Mouse (Mus musculus) spleen, adult 12 weeks (tissue): Measurements from ENCODE around the gene Lmbr1.
"Not testable (repeated sequence)": the region's sequence is repeated elsewhere in the genome, so short reads cannot be mapped to it uniquely, and the experiment has no call there.

Experiments used
- DNase-seq: peaks from one replicate; pipeline ENCODE4 v3.0.0; 2022; ENCODE audit warnings: low spot score

Lmbr1 gene

GRCm38 (mm10) chr5:29378298-29379036 is at the start of gene Lmbr1:
Gene Lmbr1 (minus strand): TSS chr5:29378390.
- DNase-seq, result peak; percentile 93

GRCm38 (mm10) chr5:29423330-29423729 is 45.1 kb upstream of the Lmbr1 start:
- DNase-seq, result not testable (repeated sequence)

DNA sequence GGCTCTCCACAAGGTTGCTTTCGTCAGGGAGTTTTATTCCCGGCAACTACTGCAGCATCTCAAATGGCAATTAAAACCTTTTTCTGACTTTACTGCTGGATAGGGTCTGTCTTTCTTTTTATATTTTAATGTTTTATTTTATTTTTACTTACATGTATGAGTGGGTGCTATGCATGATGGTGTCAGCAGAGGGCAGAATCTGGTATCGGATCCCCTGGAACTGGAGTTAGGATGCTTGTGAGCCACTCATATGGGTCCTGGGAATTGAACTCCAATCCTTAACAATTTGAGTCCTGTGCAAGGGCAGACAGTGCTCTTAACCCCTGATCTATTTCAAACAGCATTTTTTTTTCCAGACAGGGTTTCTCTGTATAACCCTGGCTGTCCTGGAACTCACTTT is 34.9 kb upstream of the Lmbr1 start:
- no peak for DNase-seq

DNA sequence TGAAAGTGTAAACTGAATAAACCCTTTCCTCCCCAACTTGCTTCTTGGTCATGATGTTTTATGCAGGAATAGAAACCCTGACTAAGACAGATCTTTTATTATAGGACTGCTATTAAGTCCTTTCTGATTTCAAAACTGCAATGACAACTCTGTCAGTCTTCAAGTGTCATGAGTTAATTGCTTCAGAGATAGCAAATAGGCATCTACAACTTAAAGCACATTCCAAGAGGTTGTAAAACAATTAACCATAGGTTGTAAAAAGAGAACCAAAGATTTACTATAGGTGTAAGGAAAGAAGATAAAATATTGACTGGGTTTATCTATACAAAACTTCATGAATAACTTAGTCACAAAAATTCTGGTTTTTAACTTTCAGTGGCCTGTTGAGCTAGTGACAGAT is 32.7 kb upstream of the Lmbr1 start:
- no peak for DNase-seq

GRCm38 (mm10) chr5:29398427-29398826 is 20.2 kb upstream of the Lmbr1 start:
- DNase-seq, result no peak

DNA sequence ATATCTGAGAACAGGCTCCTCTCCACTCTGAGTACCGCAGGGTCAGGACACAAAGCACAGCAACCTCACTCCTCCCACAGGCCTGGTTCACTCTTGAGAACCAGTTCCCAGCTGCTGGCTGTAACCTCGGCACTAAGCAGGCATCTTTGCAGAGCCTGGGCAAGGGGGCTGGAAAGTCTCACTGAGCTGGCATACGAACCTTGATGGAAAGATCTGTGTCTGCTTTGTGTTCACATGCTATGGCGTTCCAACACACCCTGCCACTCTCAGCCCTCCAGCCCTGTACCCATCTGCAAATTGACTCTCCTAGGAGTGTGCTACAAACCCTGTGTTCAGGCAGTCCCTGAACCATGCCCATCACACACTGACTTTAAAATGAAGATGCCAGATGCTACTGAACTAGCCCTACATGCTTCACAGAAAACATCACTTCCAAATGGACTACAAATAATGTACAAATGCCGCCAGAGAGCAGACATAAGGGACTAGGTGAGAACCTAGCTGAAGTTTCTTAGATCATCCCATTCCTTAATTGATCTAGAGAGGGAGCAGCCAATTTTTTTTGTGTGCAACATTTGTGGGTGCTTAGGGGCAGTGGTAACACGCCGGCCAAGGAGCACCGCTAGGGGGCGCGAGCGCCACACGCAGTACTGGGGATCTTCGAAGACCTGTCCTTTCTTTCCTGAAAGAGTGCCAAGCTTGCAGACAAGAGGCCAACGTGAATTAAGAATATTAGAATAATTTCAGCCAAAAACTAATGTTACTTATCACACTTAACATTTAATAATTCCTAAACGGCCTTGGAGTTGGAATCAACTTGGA is 11.0 kb upstream of the Lmbr1 start:
- peak; percentile 65 for DNase-seq

DNA sequence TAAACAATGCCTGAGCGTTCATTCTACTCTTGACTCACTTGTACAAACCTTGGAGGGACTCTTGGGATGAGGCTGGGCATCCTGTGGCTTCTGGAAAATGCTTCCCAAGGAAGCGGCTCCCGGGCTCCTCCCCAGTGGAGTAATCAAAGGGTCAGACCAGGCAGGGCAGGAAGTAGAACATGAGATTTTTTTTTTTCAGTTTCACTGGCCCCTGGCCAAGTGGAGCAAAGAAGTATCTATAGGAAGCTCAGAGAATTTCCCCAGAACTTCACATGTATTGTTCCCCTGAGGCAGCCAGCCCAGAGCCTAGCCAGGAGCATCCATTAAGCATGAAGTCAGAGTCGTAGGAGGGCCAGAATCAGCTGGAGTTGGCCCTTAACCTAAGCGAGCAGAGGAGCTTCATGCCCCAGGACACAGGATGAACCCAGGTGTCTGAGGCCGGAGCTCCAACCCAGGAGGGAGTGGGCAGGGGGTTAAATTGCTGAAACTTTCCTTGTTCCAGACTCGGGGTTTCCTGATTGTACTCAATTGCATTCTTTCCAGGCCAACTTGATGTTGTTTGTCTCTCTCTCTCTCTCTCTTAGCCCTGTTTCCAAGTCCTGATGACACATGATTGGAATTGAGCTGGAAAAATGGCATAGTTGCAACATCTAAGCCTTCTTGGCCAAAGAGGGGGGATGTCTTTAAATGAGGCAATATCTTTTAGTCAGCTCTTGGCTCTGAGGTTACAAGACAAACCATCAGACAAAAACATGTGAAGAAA is 10.2 kb upstream of the Lmbr1 start:
- DNase-seq, result no peak

DNA sequence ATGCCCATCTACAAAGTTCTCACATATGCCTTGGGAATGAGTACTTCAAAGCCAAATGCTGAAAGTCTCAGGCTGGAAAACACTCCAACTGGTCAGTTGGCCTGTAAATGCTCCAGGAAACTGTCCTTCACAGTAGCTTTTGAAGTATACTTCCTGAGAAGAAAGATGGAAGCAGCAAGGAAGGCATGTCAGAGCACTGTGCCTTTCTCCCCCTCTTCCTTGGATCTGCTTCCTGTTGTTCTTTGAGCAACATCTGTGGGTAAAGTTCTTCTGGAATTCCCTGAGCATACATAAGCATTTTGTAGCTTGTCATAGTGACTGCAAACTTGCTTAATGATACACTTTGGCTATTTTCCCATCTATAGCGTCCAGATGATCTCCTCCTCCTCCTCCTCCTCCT is 9.4 kb upstream of the Lmbr1 start:
- no peak for DNase-seq

- no peak for DNase-seq
These were observed 4.6 kb upstream of the Lmbr1 start for GRCm38 (mm10) chr5:29382776-29383175.

GRCm38 (mm10) chr5:29380091-29380490 is 1.9 kb upstream of the Lmbr1 start:
- DNase-seq, result no peak

DNA sequence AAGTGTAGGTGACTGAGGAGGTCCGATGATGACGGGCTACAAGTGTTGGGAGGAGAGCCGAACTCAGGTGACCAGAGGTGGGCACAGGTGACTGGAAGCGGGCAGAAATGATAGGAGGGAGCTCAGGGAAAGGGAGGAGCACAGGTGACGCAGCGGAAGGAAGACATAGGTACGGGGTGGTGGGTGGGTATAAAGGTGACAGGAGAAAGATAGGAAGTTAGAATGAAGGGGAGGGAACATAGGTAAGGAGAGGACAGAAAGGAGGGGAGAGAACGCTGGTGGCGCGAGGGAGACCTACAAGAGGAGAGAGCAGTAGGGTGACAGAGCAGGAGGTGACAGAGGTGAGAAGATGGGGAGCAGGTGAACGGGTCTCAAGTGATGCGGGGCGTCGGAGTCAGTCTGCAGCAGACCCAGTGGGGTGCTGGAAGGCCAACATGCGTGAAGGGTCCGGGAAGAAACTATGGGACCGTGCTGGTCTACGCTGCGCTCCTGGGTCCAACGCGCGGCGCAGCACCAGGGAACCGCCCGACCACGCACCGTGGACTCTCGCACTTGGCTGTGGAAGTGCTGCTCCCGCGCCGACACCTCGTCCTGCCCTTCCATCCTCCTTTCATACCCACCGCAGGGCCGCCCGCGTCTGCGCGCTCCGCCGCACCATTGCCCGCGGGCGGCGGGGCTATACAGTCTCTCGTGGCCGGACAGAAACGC is 446 bp downstream of the Lmbr1 start:
- no peak for DNase-seq

- DNase-seq, result no peak
These were observed 14.7 kb downstream of the Lmbr1 start for GRCm38 (mm10) chr5:29363511-29363910.

DNA sequence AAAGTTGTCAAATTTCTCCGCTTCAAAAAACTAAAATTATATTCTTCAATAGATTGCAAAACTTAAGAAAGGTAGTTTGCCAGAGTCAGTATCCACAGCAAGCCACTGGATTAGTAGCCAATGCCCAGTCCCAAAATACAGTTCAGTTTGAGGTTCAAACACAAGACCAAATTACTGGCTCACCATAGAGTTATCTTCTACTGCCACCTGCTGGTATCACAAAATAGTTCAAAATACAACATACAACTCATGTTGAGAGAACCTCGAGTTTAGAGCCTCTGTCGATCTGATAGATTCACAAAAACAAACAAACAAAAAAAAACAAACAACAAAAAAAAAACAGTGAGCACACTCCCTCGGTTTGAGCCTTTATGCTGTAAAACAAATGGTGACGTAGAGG is 42.4 kb downstream of the Lmbr1 start:
- DNase-seq, result no peak

DNA sequence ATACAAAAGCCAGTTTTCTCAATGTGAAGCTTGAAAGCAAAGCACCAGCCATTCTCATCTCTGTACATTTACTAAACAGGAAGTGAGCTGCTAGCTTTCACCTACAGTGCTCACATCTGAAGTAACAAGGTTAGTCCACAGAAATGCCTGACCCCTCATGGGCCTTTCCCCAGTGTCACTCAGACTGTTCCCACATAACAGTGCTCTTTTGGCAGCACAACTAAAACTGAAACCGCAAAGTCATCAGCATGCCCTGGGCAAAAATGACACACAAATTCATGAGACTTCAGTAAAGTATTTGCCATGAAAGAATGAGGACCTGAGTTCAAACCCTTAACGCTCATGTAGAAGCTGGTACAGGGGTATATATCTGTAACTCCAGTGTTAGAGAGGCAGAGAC is 55.7 kb downstream of the Lmbr1 start:
- no peak for DNase-seq

DNA sequence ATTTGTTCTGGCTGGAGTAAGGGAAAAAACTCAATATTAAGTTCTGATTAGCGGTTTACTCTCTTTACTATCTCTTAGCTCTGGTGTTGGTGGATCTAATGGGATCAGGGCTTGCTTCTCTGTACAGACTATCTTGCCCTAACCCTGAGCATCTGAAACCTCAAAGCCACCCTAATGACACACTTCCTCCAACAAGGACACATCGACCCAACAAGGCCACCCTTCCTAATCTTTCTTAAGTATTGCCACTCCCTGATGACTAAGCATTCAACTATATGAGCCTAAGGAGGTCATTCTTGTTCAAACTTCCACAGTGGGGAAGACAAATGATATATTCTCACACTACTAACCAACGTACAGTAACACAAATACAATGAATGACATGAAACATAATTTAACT is 69.0 kb downstream of the Lmbr1 start:
- no peak for DNase-seq

GRCm38 (mm10) chr5:29293194-29293593 is 85.0 kb downstream of the Lmbr1 start:
- DNase-seq, result peak; percentile 5

DNA sequence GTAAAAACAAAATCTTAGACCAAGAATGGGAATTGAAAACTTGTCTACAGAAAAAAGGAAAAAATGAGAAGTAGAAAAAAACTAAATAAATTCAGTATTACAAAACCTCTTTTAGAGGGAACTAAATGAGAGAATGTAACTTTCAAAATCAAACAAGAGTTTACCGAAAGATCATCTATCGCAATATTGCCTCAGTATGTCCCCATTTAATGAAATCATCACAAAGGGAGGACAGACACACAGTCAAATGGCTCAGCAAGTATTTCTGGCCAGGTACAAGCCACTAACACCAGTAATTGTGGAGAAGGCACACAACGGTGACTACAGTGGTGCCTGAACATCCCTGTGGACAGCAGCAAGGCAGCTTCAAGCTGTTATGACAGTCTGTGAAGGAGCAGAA is 88.1 kb downstream of the Lmbr1 start:
- no peak for DNase-seq

DNA sequence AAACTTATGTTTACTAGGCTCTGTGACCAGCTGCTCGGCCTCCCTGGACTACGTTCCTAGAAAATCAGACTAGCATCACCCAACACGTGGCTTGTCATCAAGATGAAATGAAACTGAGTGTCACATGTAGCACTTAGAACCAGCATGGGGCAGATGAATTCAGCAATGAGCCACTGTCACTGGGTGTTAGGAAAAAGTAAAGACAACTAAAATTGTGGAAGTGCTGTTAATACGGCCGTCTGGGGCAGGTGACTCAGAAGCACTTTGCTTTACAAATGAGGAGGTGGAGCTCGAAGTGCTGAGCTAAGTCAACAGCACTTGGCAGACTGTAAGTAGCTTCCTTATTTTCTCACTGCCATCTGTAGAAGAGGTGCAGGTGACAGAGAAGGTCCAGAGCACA is 88.5 kb downstream of the Lmbr1 start:
- DNase-seq, result no peak

DNA sequence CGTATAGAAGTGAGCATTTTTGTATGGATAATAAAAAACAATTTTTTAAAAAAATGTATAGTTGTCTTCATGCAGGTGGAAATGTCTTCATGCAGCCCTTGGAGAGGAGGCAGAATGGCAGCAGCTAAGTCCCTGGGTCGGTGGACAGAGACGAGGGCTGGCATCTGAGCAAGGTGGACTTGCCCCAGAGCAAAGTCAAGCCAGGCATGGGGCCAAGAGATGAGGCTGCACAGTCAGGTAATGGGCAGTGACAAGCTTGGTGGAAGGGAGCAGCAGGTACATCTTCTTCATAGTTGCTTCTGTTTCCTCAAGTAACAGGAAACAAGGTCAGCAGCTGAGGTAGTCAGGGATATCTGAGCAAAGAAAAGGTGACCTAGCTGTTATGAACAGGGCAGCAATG is 97.1 kb downstream of the Lmbr1 start:
- DNase-seq, result no peak

DNA sequence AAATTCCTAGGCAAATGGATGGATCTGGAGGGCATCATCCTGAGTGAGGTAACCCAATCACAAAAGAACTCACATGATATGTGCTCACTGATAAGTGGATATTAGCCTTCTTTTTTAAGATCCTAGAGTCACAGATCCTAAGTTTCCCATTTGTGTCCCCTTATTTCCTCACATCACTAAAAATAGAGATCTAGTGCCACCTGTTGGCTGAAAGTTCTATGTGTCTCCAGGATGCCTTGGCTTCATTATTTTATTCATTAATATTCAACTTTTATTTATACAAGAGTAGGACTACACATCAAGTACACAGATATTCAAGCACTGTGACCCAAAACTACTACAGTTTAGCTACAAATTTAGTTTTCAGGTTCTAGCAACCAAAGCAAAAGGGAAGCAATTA is 103.4 kb downstream of the Lmbr1 start:
- DNase-seq, result no peak

DNA sequence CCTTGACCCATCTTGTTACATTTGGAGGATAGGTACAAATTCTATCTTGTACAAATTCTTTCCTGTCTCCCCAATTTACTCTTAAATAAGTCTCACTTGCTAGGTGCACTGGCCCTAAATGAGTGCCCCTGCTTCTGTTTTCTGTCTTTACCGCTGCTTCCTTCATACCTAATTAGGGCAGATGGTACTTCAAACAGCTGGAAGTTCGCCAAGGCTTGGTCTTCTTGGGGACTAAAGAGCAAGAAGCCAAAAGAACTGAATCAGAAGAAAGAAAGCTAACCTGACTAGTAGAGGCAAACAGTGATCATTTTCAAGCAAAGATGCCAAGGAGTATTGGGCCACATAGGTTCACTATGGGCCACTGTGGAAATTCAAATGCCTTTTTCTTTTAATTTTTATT is 104.8 kb downstream of the Lmbr1 start:
- DNase-seq, result no peak

GRCm38 (mm10) chr5:29270879-29271278 is 107.3 kb downstream of the Lmbr1 start:
- DNase-seq, result no peak
